Mouse (Mus musculus) gastrocnemius, postnatal 36 days (tissue): Measurements from ENCODE around the gene Slc6a9. TPM values are rescaled to one million over a fixed set of nuclear protein-coding genes. Genes with fewer than 3 reads are reported as not detected.

Experiments
- DNase-seq, 2 experiments: peaks; one replicate each; pipeline ENCODE4 v3.0.0; 2022
- intact Hi-C: fragments of 180-260 bp; cut with DNase I; formaldehyde crosslinking; loops from one replicate; pipeline ENCODE4 v1.15.1; 2025
- total RNA-seq, 2 experiments: library from RNA; stranded (reverse); gene quantifications; 2 replicates each; pipeline ENCODE4 v1.2.3; 2021

Gene Slc6a9
- total RNA-seq, 2 experiments from 2014 or later, result 5.0 to 6.0 TPM

DNA sequence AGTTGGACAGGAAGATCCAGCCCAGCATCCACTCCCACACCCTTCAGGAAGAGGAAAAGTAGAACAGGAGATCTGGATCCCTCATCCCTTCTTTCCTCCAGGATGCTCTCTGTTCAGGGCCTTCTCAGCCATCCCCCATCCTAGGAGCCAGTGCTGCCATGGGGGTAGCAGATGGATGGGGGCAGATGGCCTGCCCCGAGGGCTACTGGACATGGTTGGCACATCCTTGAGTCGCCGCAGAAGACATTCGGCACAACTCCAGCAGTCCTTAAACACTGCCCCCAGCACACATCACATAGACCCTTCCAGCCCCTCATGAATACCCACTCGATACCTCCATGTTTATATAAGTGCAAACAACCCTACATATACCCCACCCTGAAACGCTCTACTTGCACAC lies 61.7 kb downstream of the Slc6a9 start:
- intact Hi-C loops, result no loop called here
- no peak for DNase-seq

DNA sequence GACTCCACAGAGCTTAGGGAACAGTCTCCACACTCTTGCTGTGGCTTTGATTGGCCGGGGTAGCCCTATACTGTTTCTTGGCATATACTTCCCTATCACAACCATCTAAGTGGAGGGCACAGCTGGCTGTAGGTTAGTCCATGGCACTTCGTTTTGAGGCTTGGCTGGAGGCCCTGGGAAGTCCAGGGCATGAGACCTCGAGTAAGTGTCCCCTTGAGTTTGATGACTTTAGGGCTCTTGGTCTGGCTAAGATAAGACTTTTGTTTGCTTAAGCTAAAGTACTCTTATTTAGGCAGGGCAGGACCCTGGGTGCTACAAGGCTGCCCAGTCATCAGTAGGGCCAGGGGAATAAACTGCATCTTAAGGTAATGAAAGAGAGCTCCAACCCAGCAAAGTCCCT lies 63.8 kb downstream of the Slc6a9 start:
- DNase-seq, result no peak

DNA sequence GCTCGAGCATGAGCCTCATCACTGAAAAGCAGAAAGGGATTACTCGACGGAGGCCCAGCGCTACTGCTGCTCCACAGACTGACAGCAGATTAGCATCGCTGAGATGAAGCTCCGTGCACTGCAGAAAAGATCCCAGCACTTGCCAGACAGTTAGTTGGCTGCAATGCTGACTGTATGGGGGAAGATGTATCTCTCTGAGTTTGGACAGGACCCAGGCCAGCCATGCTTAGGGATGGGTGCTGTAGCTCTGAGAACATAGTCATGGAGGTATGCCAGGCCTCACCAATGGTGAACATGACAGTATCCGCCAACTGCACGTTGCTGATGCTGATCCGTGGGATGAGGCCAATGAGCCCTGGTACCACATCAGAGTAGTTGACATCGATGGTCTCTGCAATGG lies 69.8 kb downstream of the Slc6a9 start:
- intact Hi-C loops, result no loop called here
- DNase-seq, result no peak

More for the DNA sequence above, 63.8 kb downstream of the Slc6a9 start:
- intact Hi-C loops, result no loop called here

DNA sequence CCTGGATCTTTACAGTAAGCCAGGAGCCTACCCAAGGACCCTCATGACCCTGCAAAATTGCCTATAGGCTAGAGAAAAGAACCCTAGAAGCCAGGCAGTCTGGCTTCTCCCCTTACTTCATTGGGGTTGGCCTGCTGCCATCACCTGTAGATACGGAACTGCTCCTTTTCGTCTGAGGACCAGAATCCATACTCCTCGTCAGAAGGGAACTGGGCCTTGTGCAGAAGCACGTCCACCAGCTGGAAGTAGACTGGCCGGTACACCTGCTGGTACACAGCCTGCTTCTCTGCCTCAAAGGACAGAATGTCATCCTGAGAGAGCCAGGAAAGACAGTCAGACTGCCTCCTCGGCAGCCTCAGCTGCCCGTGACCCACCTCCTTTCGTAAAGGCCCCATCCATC lies 70.5 kb downstream of the Slc6a9 start:
- no peak for DNase-seq
- intact Hi-C loops, result no loop called here

DNA sequence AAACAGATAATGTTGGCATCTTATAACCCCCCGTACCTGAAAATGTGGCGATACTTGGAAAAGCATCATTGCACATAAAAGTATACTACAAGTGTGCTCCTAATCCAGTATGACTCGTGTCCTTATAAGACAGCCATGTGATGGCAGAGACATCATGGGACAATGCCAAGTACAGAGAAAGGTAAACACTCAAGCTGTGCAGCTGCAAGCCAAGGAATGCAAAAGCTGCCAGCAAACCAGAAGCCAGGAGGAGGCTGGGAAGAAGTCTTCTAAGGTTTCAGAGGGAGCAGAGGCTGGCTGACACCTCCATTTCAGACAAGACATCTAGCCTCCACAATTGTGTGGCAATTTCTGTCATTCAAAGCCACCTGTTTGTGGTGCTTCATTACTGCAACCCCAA lies 71.9 kb downstream of the Slc6a9 start:
- intact Hi-C loops, result no loop called here
- DNase-seq, result peak in 1 of 2 experiments; percentile 48

DNA sequence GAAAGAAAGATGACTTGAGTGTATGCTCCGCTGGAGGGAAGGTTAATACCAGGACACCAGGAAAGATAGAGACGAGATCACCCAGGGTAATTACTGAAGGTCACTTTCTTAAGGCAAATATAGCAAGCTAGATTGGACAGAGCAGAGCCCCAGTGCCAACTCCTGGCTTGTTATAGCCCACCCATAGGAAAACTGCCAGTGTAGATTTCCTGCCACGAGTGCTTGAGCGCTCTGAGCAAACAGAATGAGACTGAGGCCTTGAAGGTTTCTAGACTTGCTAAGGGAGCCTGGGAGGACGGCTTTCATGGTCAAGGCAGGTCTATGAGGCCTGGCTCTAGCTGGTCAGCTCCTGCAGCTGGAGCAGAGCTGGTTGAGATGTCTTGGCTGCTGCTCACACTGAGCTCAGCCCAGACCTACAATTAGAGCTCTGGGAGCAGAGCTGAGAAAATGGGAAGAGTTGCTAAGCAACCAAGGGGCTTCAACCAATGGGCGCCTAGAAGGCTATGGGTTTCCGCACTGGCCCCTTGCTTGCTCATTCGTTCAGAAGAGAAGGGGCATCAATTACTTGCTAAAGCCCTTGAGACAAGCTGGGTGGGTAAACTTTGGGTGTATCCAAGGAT lies 74.6 kb downstream of the Slc6a9 start:
- no peak for DNase-seq
- intact Hi-C loops, result no loop called here

DNA sequence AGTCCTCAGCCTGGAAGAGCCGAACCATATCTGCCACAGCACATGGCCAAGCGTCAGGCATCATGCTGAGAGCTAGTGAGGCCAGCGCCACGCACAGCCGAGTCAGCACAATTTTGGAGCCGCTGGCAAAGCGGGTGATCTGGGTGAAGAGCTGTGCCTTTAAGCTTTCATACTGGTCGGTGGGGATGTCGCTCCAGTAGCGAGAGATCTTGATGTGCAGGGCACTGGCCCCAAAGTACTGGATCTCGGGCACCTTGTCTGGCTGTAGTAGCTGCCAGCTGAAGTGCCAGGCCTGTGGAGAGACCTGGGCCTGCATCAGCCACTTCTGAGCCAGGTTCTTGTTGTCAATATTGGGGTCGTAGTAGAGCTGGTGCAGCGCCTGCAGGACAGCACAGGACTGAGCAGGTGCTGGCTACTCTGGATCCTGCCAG lies 77.8 kb downstream of the Slc6a9 start:
- no peak for DNase-seq
- intact Hi-C loops, result no loop called here

DNA sequence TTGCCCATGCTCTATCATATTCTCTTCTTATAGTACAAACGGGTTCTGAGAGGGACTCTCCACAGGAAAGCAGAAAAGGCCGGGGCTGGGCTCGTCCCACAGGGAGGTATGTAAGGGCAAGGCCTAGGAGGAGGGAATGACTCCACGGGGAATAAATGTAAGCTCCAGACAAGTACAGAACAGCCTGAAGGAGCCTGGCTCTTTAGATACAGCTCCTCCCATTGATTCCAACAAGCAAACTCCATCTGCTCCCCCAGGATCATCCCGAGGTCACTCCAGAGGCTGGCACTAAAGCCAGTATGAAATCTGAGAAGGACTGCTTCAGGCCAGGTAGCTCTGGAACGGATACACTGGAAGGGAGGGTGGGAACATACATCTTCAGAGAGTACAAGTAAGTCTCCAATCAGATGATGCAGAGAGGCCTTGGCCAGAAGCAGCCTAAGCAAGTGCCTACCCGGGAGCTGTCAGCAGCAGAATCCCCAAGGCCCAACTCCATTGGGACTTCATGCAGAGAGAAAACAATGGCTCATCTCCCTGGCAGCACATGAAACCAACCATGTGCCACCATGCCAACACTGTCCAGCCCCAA lies 78.5 kb downstream of the Slc6a9 start:
- intact Hi-C loops, result no loop called here
- DNase-seq, result no peak

DNA sequence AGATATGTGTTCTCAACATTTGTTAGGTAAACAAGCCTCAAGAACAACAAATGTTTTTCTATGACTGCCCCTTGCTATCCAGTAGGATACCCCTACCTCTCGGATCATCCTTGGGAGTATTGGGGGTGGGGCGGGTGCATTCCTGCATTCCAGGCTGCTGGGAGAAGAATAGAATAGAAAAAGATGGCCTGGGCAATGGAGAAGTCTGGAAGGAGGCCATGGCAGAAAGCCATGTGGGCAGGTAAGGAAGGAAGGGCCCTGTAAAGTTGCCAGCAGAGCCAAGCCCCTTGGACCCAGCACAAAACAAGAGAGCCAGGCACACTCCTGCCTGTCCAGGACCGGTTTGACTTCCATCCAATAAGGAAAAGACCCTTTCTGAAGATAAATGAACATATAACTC lies 79.1 kb downstream of the Slc6a9 start:
- intact Hi-C loops, result no loop called here

DNA sequence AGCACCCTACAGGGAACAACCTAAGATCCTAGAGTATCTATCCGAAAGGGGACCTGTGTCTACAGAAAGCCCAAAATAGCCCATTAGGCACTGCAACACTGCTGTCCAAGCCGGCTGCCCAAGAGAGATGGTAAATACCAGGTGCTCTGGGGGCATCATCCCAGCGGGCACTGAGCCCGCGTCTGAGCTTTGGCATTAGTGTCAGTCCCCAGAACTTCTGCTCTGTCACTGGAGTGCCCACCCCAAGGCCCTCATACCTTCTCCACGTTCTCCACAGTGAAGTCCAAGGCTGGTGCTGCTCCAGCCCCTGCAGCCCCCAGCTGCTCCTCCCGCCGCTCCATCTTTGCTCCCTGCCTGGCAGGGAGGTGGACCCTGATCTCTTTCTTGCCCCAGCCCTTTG lies 79.7 kb downstream of the Slc6a9 start:
- intact Hi-C loops, result no loop called here
- peak; percentile 65 to 69 for DNase-seq

More for the DNA sequence above, 79.1 kb downstream of the Slc6a9 start:
- DNase-seq, result no peak

DNA sequence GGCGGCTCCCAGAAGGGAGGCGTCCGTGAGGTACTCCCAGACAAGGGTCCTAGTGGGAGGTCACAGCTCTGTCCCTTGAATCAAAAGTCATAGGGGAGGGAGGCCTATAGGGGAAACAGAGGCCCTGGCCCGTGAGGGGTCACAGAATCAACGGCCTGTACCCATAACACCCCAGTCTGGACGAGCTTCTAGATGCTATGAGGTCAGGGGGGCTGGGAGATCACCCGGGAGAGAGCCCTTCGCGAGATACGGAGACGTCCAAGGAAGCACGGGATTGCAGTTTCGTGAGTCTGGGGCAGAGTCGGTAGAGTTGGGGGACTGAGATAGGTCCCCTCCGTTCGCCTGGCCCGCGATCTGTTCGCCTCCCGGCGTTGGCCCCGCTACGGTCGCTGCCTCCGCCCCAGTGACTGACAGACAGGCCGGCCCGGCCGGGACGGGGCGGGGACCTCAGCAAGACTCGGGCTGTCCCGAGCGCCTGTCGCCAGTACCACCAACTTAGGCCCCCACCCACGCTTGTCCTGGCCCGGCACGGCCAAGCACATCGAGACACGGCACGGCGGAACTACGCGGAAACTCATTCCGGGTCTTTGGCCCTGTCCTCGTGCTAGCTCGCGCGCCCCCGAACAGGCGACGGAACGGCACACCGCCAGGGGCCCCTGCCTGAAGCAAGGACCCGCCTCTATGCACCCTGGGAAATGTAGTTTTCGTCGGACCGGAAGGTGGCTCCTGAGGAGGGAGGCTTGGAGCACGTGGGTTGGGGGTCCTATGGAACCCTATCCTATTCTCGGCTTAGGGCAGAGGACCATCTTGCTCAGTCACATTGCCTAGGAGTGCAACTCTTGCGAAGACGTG lies 80.5 kb downstream of the Slc6a9 start, which contains the start of gene Ipo13:
Gene Ipo13, minus strand, starts transcription at position 409 of the 852 bp plus-strand sequence.
- intact Hi-C loops, result loop anchor here (5.0 kb wide), 1 partner anchor 78 kb away; no protein-coding TSS in a partner anchor
- DNase-seq, result peak; percentile 86 to 97

DNA sequence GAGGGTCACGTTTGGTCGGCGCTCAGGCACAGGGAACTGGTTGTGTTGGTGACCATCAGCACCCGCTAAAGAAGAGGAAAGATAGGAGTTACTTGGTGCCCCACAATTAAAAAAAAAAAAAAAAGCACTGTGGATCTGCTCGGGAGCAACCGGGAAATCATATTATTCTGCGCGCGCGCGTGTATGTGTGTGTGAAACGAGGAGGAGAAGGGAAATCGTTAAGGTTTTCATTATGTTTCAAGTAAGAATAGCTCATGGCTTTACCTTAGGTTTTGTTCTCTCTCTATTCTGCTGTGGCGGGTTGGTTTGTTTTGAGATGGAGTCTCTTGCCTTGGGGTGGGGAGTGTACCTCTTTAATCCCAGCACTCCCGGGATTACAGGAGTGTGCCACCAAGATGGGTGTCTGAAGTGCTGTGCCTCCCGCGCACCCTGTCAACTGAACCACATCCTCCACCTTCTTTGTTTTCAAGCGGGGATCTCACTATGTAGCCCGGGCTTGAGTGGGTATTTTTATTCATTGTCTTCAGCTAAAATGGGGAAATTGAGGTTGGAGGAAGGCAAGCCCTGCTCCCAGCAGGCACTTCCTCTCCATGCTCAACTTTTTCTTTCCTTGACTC lies 81.3 kb downstream of the Slc6a9 start:
- no peak for DNase-seq
- intact Hi-C loops, result loop anchor here (5.0 kb wide), 1 partner anchor 78 kb away; no protein-coding TSS in a partner anchor

DNA sequence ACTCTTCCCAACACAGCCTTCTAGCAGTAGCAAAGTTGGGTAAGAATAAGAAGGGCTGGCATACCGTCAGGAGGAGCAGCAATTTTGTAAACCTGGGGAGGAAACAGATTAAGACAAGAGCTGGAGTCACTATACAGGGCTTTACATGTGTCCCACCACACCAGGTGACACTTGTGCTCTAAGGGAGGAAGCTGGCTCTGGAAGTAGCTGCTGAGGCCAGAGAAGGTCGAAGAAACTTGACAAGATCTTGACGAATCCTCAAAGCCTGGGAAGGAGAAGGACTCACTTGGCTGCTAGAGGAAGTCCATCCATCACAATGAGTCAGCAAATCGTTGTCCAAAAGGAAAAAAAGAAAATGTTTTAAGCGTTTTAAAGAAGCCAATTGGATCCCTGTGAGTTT lies 82.1 kb downstream of the Slc6a9 start:
- DNase-seq, result no peak
- intact Hi-C loops, result loop anchor here (5.0 kb wide), 1 partner anchor 79 kb away; no protein-coding TSS in a partner anchor

DNA sequence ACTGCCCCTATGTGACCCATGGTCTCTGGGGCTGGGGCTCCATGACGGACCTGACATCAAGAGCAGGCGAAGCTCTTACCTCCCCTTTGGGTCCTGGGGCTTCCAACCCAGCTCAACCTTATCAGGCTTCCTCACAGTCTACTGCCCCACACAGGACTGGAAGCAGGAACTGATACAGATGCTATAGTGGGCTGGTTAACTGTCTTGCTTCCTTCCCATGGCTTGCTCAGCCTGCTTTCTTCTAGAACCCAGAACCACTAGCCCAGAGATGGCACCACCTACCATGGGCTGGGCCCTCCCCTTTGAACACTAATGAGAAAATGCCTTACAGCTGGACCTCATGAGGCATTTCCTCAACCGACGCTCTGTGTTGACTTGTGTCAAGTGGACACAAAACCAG lies 83.1 kb downstream of the Slc6a9 start:
- intact Hi-C loops, result loop anchor here (5.0 kb wide), 1 partner anchor 80 kb away; no protein-coding TSS in a partner anchor
- DNase-seq, result no peak

DNA sequence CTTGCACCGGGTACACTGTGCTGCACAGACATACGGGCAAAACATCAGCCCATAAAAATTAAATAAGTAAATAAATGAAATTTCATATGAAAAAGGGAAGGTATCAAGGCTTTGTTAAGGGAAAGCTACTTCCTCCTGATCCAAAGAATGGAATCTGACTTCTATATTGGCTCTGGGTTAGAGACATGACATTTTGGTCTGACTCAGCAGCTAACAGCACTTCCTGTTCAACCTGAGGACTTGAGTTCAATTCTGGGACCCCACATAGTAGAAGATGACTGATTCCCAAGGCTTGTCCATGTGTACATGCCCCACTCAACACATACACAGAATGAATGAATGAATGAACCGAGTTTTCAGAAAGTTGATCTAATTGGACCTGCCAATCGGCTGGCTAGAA lies 83.5 kb downstream of the Slc6a9 start:
- no peak for DNase-seq
- intact Hi-C loops, result loop anchor here (5.0 kb wide), 1 partner anchor 81 kb away; no protein-coding TSS in a partner anchor

DNA sequence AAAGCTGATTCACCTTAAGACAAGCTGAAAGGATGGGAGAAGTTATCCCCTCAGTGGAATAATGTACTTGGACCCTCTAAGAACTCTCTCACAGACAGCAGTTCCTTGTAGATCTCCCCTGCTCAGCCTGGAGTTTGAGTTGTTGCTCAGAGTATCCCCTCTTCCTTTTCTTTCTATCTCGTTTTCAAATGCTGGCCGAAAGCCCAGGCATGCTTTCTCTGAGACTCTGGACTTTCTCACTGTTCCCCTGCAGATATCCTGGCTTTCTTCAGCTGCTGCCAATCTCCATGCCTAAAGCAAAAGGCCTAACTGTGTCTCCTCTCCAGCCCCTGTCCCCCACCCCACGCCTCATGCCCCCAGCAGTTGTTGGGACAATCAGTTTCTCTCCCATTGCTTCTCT lies 84.0 kb downstream of the Slc6a9 start:
- DNase-seq, result no peak
- intact Hi-C loops, result loop anchor here (5.0 kb wide), 1 partner anchor 81 kb away; no protein-coding TSS in a partner anchor

DNA sequence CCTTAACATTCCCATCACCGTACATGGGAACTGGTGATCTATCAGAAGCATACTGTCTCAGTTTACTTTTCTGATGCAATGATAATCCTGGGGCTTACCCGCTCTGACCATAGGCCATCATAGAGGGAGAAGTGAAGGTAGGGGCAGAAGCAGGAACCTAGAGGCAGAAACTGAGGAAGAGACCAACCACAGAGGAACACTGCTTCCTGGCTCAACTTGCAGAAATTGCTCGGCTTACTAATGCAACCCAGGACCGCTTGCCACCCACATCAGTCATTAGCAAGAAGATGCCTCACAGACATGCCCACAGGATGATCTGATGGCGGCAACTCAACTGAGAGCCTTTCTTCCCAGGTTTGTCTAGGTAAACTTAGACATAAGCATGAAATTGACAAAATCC lies 84.5 kb downstream of the Slc6a9 start:
- DNase-seq, result no peak
- intact Hi-C loops, result loop anchor here (5.0 kb wide), 1 partner anchor 81 kb away; no protein-coding TSS in a partner anchor

DNA sequence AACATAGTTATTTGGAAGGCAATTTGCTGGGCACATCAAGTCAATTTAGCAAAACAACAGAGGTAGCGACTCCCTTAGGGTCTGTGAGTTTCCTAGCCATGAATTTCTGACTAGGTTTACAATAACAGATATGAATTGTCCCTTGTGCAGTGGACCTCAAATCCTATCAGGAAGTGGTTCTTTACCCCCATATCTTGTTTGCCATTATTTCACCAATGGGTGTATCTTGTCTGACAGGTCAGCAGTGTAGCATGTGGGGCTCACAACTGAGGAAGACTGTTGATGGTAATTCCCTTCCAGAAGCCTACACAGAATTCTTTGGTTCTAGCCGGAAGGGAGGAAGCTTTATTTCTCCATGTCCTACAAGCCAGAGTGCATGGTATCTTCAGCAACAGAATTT lies 87.1 kb downstream of the Slc6a9 start:
- DNase-seq, result no peak
- intact Hi-C loops, result no loop called here

DNA sequence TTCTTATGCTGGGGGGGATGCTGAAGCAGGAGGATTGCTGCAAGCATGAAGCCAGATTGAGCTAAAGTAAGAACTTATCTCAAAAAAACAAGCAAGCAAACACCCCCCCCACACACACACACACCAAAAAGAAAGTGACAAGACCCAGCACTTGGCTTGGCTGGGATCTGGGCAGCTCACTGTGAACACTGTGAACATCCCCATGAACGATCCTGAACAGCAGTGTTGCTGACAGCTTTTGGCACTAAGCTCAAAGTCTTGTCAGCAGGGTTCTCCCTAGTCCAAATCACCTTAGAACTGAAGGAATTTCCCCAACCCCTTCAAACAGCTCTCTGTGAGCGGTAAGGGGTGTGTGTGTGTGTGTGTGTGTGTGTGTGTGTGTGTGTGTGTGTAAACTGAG lies 89.1 kb downstream of the Slc6a9 start:
- DNase-seq, result no peak
- intact Hi-C loops, result no loop called here
